Mouse (Mus musculus): ENCODE results near the gene Palmd. TPM values are rescaled to one million over a fixed set of nuclear protein-coding genes. Genes with fewer than 3 reads are reported as not detected.
A peak's percentile ranks its signal among the peaks of the same experiment; 100 is the strongest.

Gene Palmd
- 17.7 and 18.6 TPM in 2 replicates for polyA plus RNA-seq (2014; fragmentation: Nextera tagmentation; extraction: Ambion mirVana)

- Histone ChIP-seq H3K4me1 (ENCODE audit: control insufficient read depth in 2 of 2, insufficient read depth in 2 of 2, low read length in 2 of 2) (peaks cover 6 to 9% of the 10 kb centered on the region in 2 experiments; a peak in 2 of 4 replicates), H3K9ac (ENCODE audit: low read length) (peak within 1 kb of the TSS; percentile 79), H3K9me3 (ENCODE audit: control insufficient read depth, low read length) (no peaks in the 10 kb centered on the region), H3K27ac (replicated peaks in 1 of 2; ENCODE audit: control insufficient read depth in 1 of 2, insufficient read depth in 1 of 2, low read depth in 2 of 2, low read length in 2 of 2) (peak within 1 kb of the TSS; percentile 69 to 82), H3K27me3 (ENCODE audit: control insufficient read depth, insufficient read depth, low read length) (no peaks in the 10 kb centered on the region), H3K4me2 (ENCODE audit: low read length) (peak within 1 kb of the TSS; percentile 78), H3K36me3 (ENCODE audit: control insufficient read depth, insufficient read depth, low read length) (no peaks in the 10 kb centered on the region), H3K4me3 (ENCODE audit: control insufficient read depth in 1 of 2, insufficient read depth in 1 of 2, low read depth in 1 of 2, low read length in 2 of 2) (peak within 1 kb of the TSS; percentile 52 to 67)
- peak; percentile 81 for ATAC-seq (ENCODE audit: insufficient number of reproducible peaks, insufficient read depth, low FRiP score, low read depth)
- 3% methylated on average over 17 of the region's 17 CpGs for whole genome bisulfite sequencing
These were observed at the start of gene Palmd for GRCm38 (mm10) chr3:116968540-116968997. Gene Palmd (minus strand): TSS chr3:116968987.

- Histone ChIP-seq H3K9ac (ENCODE audit: low read length) (no peak overlapping the region), H3K27ac (replicated peaks in 1 of 2; ENCODE audit: control insufficient read depth in 1 of 2, insufficient read depth in 1 of 2, low read depth in 2 of 2, low read length in 2 of 2) (no peak overlapping the region), H3K36me3 (ENCODE audit: control insufficient read depth, insufficient read depth, low read length) (no peaks in the 10 kb centered on the region), H3K4me1 (ENCODE audit: control insufficient read depth in 2 of 2, insufficient read depth in 2 of 2, low read length in 2 of 2) (no peaks in the 10 kb centered on the region), H3K27me3 (ENCODE audit: control insufficient read depth, insufficient read depth, low read length) (no peaks in the 10 kb centered on the region), H3K4me3 (ENCODE audit: control insufficient read depth in 1 of 2, insufficient read depth in 1 of 2, low read depth in 1 of 2, low read length in 2 of 2) (no peak overlapping the region), H3K4me2 (ENCODE audit: low read length) (no peak overlapping the region), H3K9me3 (ENCODE audit: control insufficient read depth, low read length) (no peaks in the 10 kb centered on the region)
- 76% methylated on average over 6 of the region's 6 CpGs for WGBS
- no peak for ATAC-seq (ENCODE audit: insufficient number of reproducible peaks, insufficient read depth, low FRiP score, low read depth)
These were observed 41.4 kb upstream of the Palmd start for GRCm38 (mm10) chr3:117010182-117010581.

- no peaks in the 10 kb centered on the region for H3K9me3 ChIP-seq (ENCODE audit: control insufficient read depth, low read length)
- H3K27ac ChIP-seq (replicated peaks in 1 of 2; ENCODE audit: control insufficient read depth in 1 of 2, insufficient read depth in 1 of 2, low read depth in 2 of 2, low read length in 2 of 2): no peak overlapping the region
- 79% methylated on average over 6 of the region's 6 CpGs for WGBS
- no peak overlapping the region for H3K4me3 ChIP-seq (ENCODE audit: control insufficient read depth in 1 of 2, insufficient read depth in 1 of 2, low read depth in 1 of 2, low read length in 2 of 2)
- ATAC-seq (ENCODE audit: insufficient number of reproducible peaks, insufficient read depth, low FRiP score, low read depth): no peak
- H3K36me3 ChIP-seq (ENCODE audit: control insufficient read depth, insufficient read depth, low read length): no peaks in the 10 kb centered on the region
- H3K27me3 ChIP-seq (ENCODE audit: control insufficient read depth, insufficient read depth, low read length): no peaks in the 10 kb centered on the region
- H3K4me1 ChIP-seq (ENCODE audit: control insufficient read depth in 2 of 2, insufficient read depth in 2 of 2, low read length in 2 of 2): 0 out of 4 replicates have a peak, but pooled peaks cover 0 to 3% of the 10 kb centered on the region in 2 experiments
- no peak overlapping the region for H3K4me2 ChIP-seq (ENCODE audit: low read length)
- H3K9ac ChIP-seq (ENCODE audit: low read length): no peak overlapping the region
These were observed 38.6 kb upstream of the Palmd start for GRCm38 (mm10) chr3:117007340-117007739.

- H3K9ac ChIP-seq (ENCODE audit: low read length): no peak overlapping the region
- H3K27ac ChIP-seq (replicated peaks in 1 of 2; ENCODE audit: control insufficient read depth in 1 of 2, insufficient read depth in 1 of 2, low read depth in 2 of 2, low read length in 2 of 2): no peak overlapping the region
- 79% methylated on average over 3 of the region's 3 CpGs for WGBS
- no peaks in the 10 kb centered on the region for H3K36me3 ChIP-seq (ENCODE audit: control insufficient read depth, insufficient read depth, low read length)
- H3K9me3 ChIP-seq (ENCODE audit: control insufficient read depth, low read length): no peaks in the 10 kb centered on the region
- H3K4me2 ChIP-seq (ENCODE audit: low read length): no peak overlapping the region
- H3K4me1 ChIP-seq (ENCODE audit: control insufficient read depth in 2 of 2, insufficient read depth in 2 of 2, low read length in 2 of 2): 0 out of 4 replicates have a peak, but pooled peaks cover 0 to 3% of the 10 kb centered on the region in 2 experiments
- no peaks in the 10 kb centered on the region for H3K27me3 ChIP-seq (ENCODE audit: control insufficient read depth, insufficient read depth, low read length)
- no peak for ATAC-seq (ENCODE audit: insufficient number of reproducible peaks, insufficient read depth, low FRiP score, low read depth)
- no peak overlapping the region for H3K4me3 ChIP-seq (ENCODE audit: control insufficient read depth in 1 of 2, insufficient read depth in 1 of 2, low read depth in 1 of 2, low read length in 2 of 2)
These were observed 37.8 kb upstream of the Palmd start for GRCm38 (mm10) chr3:117006636-117007035.

GRCm38 (mm10) chr3:117003379-117003778 lies 34.6 kb upstream of the Palmd start:
- Histone ChIP-seq H3K4me2 (ENCODE audit: low read length) (no peak overlapping the region), H3K27ac (replicated peaks in 1 of 2; ENCODE audit: control insufficient read depth in 1 of 2, insufficient read depth in 1 of 2, low read depth in 2 of 2, low read length in 2 of 2) (no peak overlapping the region), H3K36me3 (ENCODE audit: control insufficient read depth, insufficient read depth, low read length) (no peaks in the 10 kb centered on the region), H3K9ac (ENCODE audit: low read length) (no peak overlapping the region), H3K9me3 (ENCODE audit: control insufficient read depth, low read length) (no peaks in the 10 kb centered on the region), H3K4me3 (ENCODE audit: control insufficient read depth in 1 of 2, insufficient read depth in 1 of 2, low read depth in 1 of 2, low read length in 2 of 2) (no peak overlapping the region), H3K4me1 (ENCODE audit: control insufficient read depth in 2 of 2, insufficient read depth in 2 of 2, low read length in 2 of 2) (0 out of 4 replicates have a peak, but pooled peaks cover 0 to 3% of the 10 kb centered on the region in 2 experiments), H3K27me3 (ENCODE audit: control insufficient read depth, insufficient read depth, low read length) (no peaks in the 10 kb centered on the region)
- 48% methylated on average over 6 of the region's 6 CpGs for whole genome bisulfite sequencing
- no peak for ATAC-seq (ENCODE audit: insufficient number of reproducible peaks, insufficient read depth, low FRiP score, low read depth)

- Histone ChIP-seq H3K27me3 (ENCODE audit: control insufficient read depth, insufficient read depth, low read length) (no peaks in the 10 kb centered on the region), H3K4me3 (ENCODE audit: control insufficient read depth in 1 of 2, insufficient read depth in 1 of 2, low read depth in 1 of 2, low read length in 2 of 2) (no peak overlapping the region)
- ATAC-seq (ENCODE audit: insufficient number of reproducible peaks, insufficient read depth, low FRiP score, low read depth): no peak
These were observed 33.1 kb upstream of the Palmd start for GRCm38 (mm10) chr3:117001686-117002485.

GRCm38 (mm10) chr3:116993011-116993410 lies 24.2 kb upstream of the Palmd start:
- ATAC-seq (ENCODE audit: insufficient number of reproducible peaks, insufficient read depth, low FRiP score, low read depth): no peak
- WGBS: 78% methylated on average over 2 of the region's 2 CpGs

More at GRCm38 (mm10) chr3:117001686-117002485, 33.1 kb upstream of the Palmd start:
- Histone ChIP-seq H3K9me3 (ENCODE audit: control insufficient read depth, low read length) (no peaks in the 10 kb centered on the region), H3K36me3 (ENCODE audit: control insufficient read depth, insufficient read depth, low read length) (no peaks in the 10 kb centered on the region), H3K4me1 (ENCODE audit: control insufficient read depth in 2 of 2, insufficient read depth in 2 of 2, low read length in 2 of 2) (0 out of 4 replicates have a peak, but pooled peaks cover 0 to 3% of the 10 kb centered on the region in 2 experiments), H3K4me2 (ENCODE audit: low read length) (no peak overlapping the region), H3K9ac (ENCODE audit: low read length) (no peak overlapping the region), H3K27ac (replicated peaks in 1 of 2; ENCODE audit: control insufficient read depth in 1 of 2, insufficient read depth in 1 of 2, low read depth in 2 of 2, low read length in 2 of 2) (no peak overlapping the region)
- 62% methylated on average over 9 of the region's 9 CpGs for WGBS

More at GRCm38 (mm10) chr3:116993011-116993410, 24.2 kb upstream of the Palmd start:
- H3K4me1 ChIP-seq (ENCODE audit: control insufficient read depth in 2 of 2, insufficient read depth in 2 of 2, low read length in 2 of 2): no peaks in the 10 kb centered on the region
- no peak overlapping the region for H3K9ac ChIP-seq (ENCODE audit: low read length)
- H3K27ac ChIP-seq (replicated peaks in 1 of 2; ENCODE audit: control insufficient read depth in 1 of 2, insufficient read depth in 1 of 2, low read depth in 2 of 2, low read length in 2 of 2): no peak overlapping the region
- no peaks in the 10 kb centered on the region for H3K27me3 ChIP-seq (ENCODE audit: control insufficient read depth, insufficient read depth, low read length)
- no peaks in the 10 kb centered on the region for H3K36me3 ChIP-seq (ENCODE audit: control insufficient read depth, insufficient read depth, low read length)
- no peaks in the 10 kb centered on the region for H3K9me3 ChIP-seq (ENCODE audit: control insufficient read depth, low read length)
- H3K4me2 ChIP-seq (ENCODE audit: low read length): no peak overlapping the region
- no peak overlapping the region for H3K4me3 ChIP-seq (ENCODE audit: control insufficient read depth in 1 of 2, insufficient read depth in 1 of 2, low read depth in 1 of 2, low read length in 2 of 2)
